ENCODE assay signal across 14 mouse cellular contexts in the genomic region with DNA sequence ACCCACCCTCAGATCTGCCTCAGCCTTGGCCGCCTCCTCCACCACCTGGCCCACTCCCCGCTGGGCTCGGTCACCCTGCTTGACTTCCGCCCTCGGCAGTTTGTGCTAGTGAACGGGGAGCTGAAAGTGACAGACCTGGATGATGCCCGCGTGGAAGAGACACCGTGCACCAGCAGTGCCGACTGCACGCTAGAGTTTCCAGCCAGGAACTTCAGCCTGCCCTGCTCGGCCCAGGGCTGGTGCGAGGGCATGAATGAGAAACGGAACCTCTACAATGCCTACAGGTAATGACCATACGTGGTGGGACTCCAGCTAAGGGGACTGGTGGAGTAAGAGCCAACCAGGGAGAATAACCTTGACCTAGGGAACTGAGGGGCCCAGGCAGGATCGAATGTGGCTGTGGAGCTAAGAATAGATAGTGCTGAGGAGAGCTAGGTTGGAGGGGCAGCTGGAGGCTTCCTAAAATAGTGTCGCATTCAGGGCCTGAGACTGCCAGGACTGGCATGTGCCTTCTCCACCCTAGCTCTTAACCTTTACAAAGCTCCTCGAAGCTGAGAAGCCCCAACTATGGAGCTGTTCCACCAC. TPM values are rescaled to one million over a fixed set of nuclear protein-coding genes. Genes with fewer than 3 reads are reported as not detected.
DNase-seq lines count a peak whose midpoint lies in the region; ATAC-seq and TF ChIP-seq lines count a peak whose summit lies in the region.
"Had no signal": no experiment of that assay in that cellular context is flagged by ENCODE, and none has a peak within 500 bp of the region (broad histone marks: within the 10 kb centered on the region; RNA-seq: fewer than 3 reads in every experiment).

No protein-coding gene starts in this region.

- TF ChIP-seq CTCF in testis, adult 2 months (IDR thresholded peaks at IDR 0.05; ENCODE audit: control insufficient read depth, insufficient read depth, insufficient replicate concordance, low read depth, low read length): no peak

- no peak for TF ChIP-seq POLR2A in testis, adult 2 months (IDR thresholded peaks at IDR 0.05; ENCODE audit: control insufficient read depth, low read depth, low read length)

- no peak for ATAC-seq in intestine, embryonic 14.5 days (replicated peaks; ENCODE audit: low FRiP score, low TSS enrichment, low read depth)
- ATAC-seq: activated CD4-positive, CD25-positive, alpha-beta regulatory T cell, adult 4 months had no signal

- no peaks in the 10 kb centered on the region for H3K27me3 ChIP-seq in testis, adult 2 months (ENCODE audit: control insufficient read depth, insufficient read depth, low read length)
- H3K27me3 ChIP-seq in intestine, embryonic 14.5 days (replicated peaks; ENCODE audit: control insufficient read depth, insufficient read depth, low read length): no peaks in the 10 kb centered on the region
- H3K27me3 ChIP-seq: hindbrain, embryonic 12.5 days had no signal

- H3K4me2 ChIP-seq in intestine, embryonic 14.5 days (ENCODE audit: low read length): no peak overlapping the region
- H3K4me2 ChIP-seq: hindbrain, embryonic 12.5 days; limb, embryonic 12.5 days; lung, embryonic 14.5 days had no signal

- peak overlapping the region; percentile 44; the same call in 1 of the 2 replicates for H3K27ac ChIP-seq in testis, adult 2 months (ENCODE audit: control insufficient read depth, insufficient read depth, low read depth, low read length)
- peak overlapping the region; percentile 27; the same call in 1 of the 2 replicates for H3K27ac ChIP-seq in intestine, embryonic 14.5 days (ENCODE audit: low read depth)
- H3K27ac ChIP-seq: hindbrain, embryonic 12.5 days; limb, embryonic 12.5 days had no signal

- 78% methylated on average over 18 of the region's 18 CpGs for WGBS in intestine, embryonic 14.5 days

- no peak overlapping the region for H3K9ac ChIP-seq in intestine, embryonic 14.5 days (ENCODE audit: low read length)
- H3K9ac ChIP-seq: hindbrain, embryonic 12.5 days; limb, embryonic 12.5 days; lung, embryonic 14.5 days had no signal

- peaks cover 1% of the 10 kb centered on the region for H3K4me1 ChIP-seq in testis, adult 2 months (ENCODE audit: control insufficient read depth, insufficient read depth, low read length)
- peaks cover 59% of the 10 kb centered on the region for H3K4me1 ChIP-seq in intestine, embryonic 14.5 days (replicated peaks; ENCODE audit: control insufficient read depth, insufficient read depth, low read length)

- H3K4me3 ChIP-seq in testis, adult 2 months (ENCODE audit: control insufficient read depth, low read depth, low read length): no peak overlapping the region
- H3K4me3 ChIP-seq in intestine, embryonic 14.5 days (ENCODE audit: low read depth, low read length): no peak overlapping the region
- H3K4me3 ChIP-seq: hindbrain, embryonic 12.5 days; limb, embryonic 12.5 days had no signal

- peak; percentile 36 for DNase-seq in adrenal gland, adult 2 months
- no peak for DNase-seq in adrenal gland, adult 8-10 months
- no peak for DNase-seq in testis, postnatal 14 days (ENCODE audit: low spot score)
- DNase-seq in intestine, embryonic 14.5 days (ENCODE audit: low spot score): no peak
- no peak for DNase-seq in spleen, postnatal 4 days (ENCODE audit: low spot score in 2 of 2)
- DNase-seq in B cell, adult 2 months: no peak
- DNase-seq in frontal cortex, postnatal 36 days (ENCODE audit: low spot score in 2 of 2): no peak
- DNase-seq: lung, embryonic 14.5 days had no signal

- H3K36me3 ChIP-seq in testis, adult 2 months (ENCODE audit: control insufficient read depth, insufficient read depth, low read length): no peaks in the 10 kb centered on the region
- peaks cover 59% of the 10 kb centered on the region for H3K36me3 ChIP-seq in intestine, embryonic 14.5 days (ENCODE audit: control insufficient read depth, insufficient read depth, low read length)
- H3K36me3 ChIP-seq: G1E had no signal

- no peaks in the 10 kb centered on the region for H3K9me3 ChIP-seq in intestine, embryonic 14.5 days (ENCODE audit: control insufficient read depth, low read length)
- H3K9me3 ChIP-seq: hindbrain, embryonic 12.5 days; limb, embryonic 12.5 days had no signal

RNA-seq across cellular contexts. Expression of gene Pkdcc, which starts 6.0 kb away (rescaled TPM):
- 10 to 100 TPM; 48.7 to 77.8 TPM for total RNA-seq in adrenal gland, adult 2 months (2021)
- 437 and 633 TPM in 2 replicates for polyA plus RNA-seq in adrenal gland, adult 2 months (2012; rRNA removed)
- 100 to 1,000 TPM in 2 of 4 experiments, 10 to 100 TPM in 2; 43.0 to 255 (median 85.3) TPM for total RNA-seq in adrenal gland, adult 8-10 months (2022)
- 30.6 and 31.5 TPM in 2 replicates for polyA plus RNA-seq in testis, adult 2 months (2012; rRNA removed)
- 33.3 and 44.2 TPM in 2 replicates for polyA plus RNA-seq in intestine, embryonic 14.5 days (2014; fragmentation: Nextera tagmentation; extraction: Ambion mirVana)
- total RNA-seq: G1E; megakaryocyte-erythroid progenitor cell, adult 5-6 weeks had no signal
- polyA plus RNA-seq: G1E had no signal
